Mouse (Mus musculus): ENCODE measurements around the gene Gata1. TPM values are rescaled to one million over a fixed set of nuclear protein-coding genes. Genes with fewer than 3 reads are reported as not detected.

The Gata1 gene
- polyA plus RNA-seq, 1 experiment from 2014 or later = 2.5 TPM

- Histone ChIP-seq H3K9me3 (ENCODE audit: control insufficient read depth, low read length) (no peaks in the 10 kb centered on the region), H3K9ac (ENCODE audit: low read depth, low read length) (no peak overlapping the region), H3K4me3 (ENCODE audit: low read length) (no peak overlapping the region), H3K27me3 (replicated peaks; ENCODE audit: control insufficient read depth, insufficient read depth, low read length) (no peaks in the 10 kb centered on the region), H3K27ac (ENCODE audit: low read length) (no peak overlapping the region), H3K4me2 (ENCODE audit: low read depth, low read length) (no peak overlapping the region), H3K36me3 (ENCODE audit: control insufficient read depth, insufficient read depth, low read length) (no peaks in the 10 kb centered on the region), H3K4me1 (ENCODE audit: control insufficient read depth, insufficient read depth, low read length) (no peaks in the 10 kb centered on the region)
- WGBS = 79% methylated on average over 3 of the region's 3 CpGs
- ATAC-seq = no peak
Observed at GRCm38 (mm10) chrX:7968899-7969298, 9.0 kb downstream of the Gata1 start.

- H3K27me3 ChIP-seq (replicated peaks; ENCODE audit: control insufficient read depth, insufficient read depth, low read length) = no peaks in the 10 kb centered on the region
- H3K4me1 ChIP-seq (ENCODE audit: control insufficient read depth, insufficient read depth, low read length) = no peaks in the 10 kb centered on the region
- no peak for ATAC-seq
- no peaks in the 10 kb centered on the region for H3K9me3 ChIP-seq (ENCODE audit: control insufficient read depth, low read length)
- H3K4me3 ChIP-seq (ENCODE audit: low read length) = no peak overlapping the region
- no peak overlapping the region for H3K4me2 ChIP-seq (ENCODE audit: low read depth, low read length)
- WGBS = 82% methylated on average over 8 of the region's 8 CpGs
- H3K9ac ChIP-seq (ENCODE audit: low read depth, low read length) = no peak overlapping the region
- no peaks in the 10 kb centered on the region for H3K36me3 ChIP-seq (ENCODE audit: control insufficient read depth, insufficient read depth, low read length)
- H3K27ac ChIP-seq (ENCODE audit: low read length) = no peak overlapping the region
Observed at GRCm38 (mm10) chrX:7968226-7968625, 9.6 kb downstream of the Gata1 start.

- no peaks in the 10 kb centered on the region for H3K4me1 ChIP-seq (ENCODE audit: control insufficient read depth, insufficient read depth, low read length)
- no peak overlapping the region for H3K27ac ChIP-seq (ENCODE audit: low read length)
- no peak overlapping the region for H3K4me2 ChIP-seq (ENCODE audit: low read depth, low read length)
- H3K9ac ChIP-seq (ENCODE audit: low read depth, low read length) = no peak overlapping the region
- H3K36me3 ChIP-seq (ENCODE audit: control insufficient read depth, insufficient read depth, low read length) = no peaks in the 10 kb centered on the region
- peak; percentile 63; the same call in 1 of the 2 replicates for ATAC-seq
- H3K4me3 ChIP-seq (ENCODE audit: low read length) = no peak overlapping the region
- H3K27me3 ChIP-seq (replicated peaks; ENCODE audit: control insufficient read depth, insufficient read depth, low read length) = no peaks in the 10 kb centered on the region
- no peaks in the 10 kb centered on the region for H3K9me3 ChIP-seq (ENCODE audit: control insufficient read depth, low read length)
- WGBS = 76% methylated on average over 8 of the region's 9 CpGs
Observed at GRCm38 (mm10) chrX:7967596-7968201, 10.2 kb downstream of the Gata1 start.

GRCm38 (mm10) chrX:7966161-7966560, 11.7 kb downstream of the Gata1 start:
- no peak overlapping the region for H3K4me2 ChIP-seq (ENCODE audit: low read depth, low read length)
- no peaks in the 10 kb centered on the region for H3K36me3 ChIP-seq (ENCODE audit: control insufficient read depth, insufficient read depth, low read length)
- H3K4me1 ChIP-seq (ENCODE audit: control insufficient read depth, insufficient read depth, low read length) = no peaks in the 10 kb centered on the region
- H3K9ac ChIP-seq (ENCODE audit: low read depth, low read length) = no peak overlapping the region
- no peaks in the 10 kb centered on the region for H3K9me3 ChIP-seq (ENCODE audit: control insufficient read depth, low read length)
- ATAC-seq = no peak
- no peak overlapping the region for H3K27ac ChIP-seq (ENCODE audit: low read length)
- H3K27me3 ChIP-seq (replicated peaks; ENCODE audit: control insufficient read depth, insufficient read depth, low read length) = no peaks in the 10 kb centered on the region
- 52% methylated on average over 4 of the region's 4 CpGs for WGBS
- H3K4me3 ChIP-seq (ENCODE audit: low read length) = no peak overlapping the region

GRCm38 (mm10) chrX:7963829-7964626, 13.8 kb downstream of the Gata1 start:
- no peaks in the 10 kb centered on the region for H3K36me3 ChIP-seq (ENCODE audit: control insufficient read depth, insufficient read depth, low read length)
- H3K9ac ChIP-seq (ENCODE audit: low read depth, low read length) = no peak overlapping the region
- no peak overlapping the region for H3K4me3 ChIP-seq (ENCODE audit: low read length)
- no peak overlapping the region for H3K27ac ChIP-seq (ENCODE audit: low read length)
- no peaks in the 10 kb centered on the region for H3K9me3 ChIP-seq (ENCODE audit: control insufficient read depth, low read length)
- H3K4me2 ChIP-seq (ENCODE audit: low read depth, low read length) = no peak overlapping the region
- WGBS = 77% methylated on average over 7 of the region's 7 CpGs
- no peaks in the 10 kb centered on the region for H3K27me3 ChIP-seq (replicated peaks; ENCODE audit: control insufficient read depth, insufficient read depth, low read length)
- H3K4me1 ChIP-seq (ENCODE audit: control insufficient read depth, insufficient read depth, low read length) = no peaks in the 10 kb centered on the region
- ATAC-seq = no peak

GRCm38 (mm10) chrX:7958868-7959267, 19.0 kb downstream of the Gata1 start:
- Histone ChIP-seq H3K36me3 (ENCODE audit: control insufficient read depth, insufficient read depth, low read length) (no peaks in the 10 kb centered on the region), H3K9ac (ENCODE audit: low read depth, low read length) (no peak overlapping the region), H3K9me3 (ENCODE audit: control insufficient read depth, low read length) (no peaks in the 10 kb centered on the region), H3K4me3 (ENCODE audit: low read length) (no peak overlapping the region), H3K27ac (ENCODE audit: low read length) (no peak overlapping the region), H3K27me3 (replicated peaks; ENCODE audit: control insufficient read depth, insufficient read depth, low read length) (no peaks in the 10 kb centered on the region), H3K4me2 (ENCODE audit: low read depth, low read length) (no peak overlapping the region), H3K4me1 (ENCODE audit: control insufficient read depth, insufficient read depth, low read length) (no peaks in the 10 kb centered on the region)
- 89% methylated on average over 9 of the region's 9 CpGs for WGBS
- ATAC-seq = no peak

GRCm38 (mm10) chrX:7950091-7950490, 27.8 kb downstream of the Gata1 start:
- Histone ChIP-seq H3K4me1 (ENCODE audit: control insufficient read depth, insufficient read depth, low read length) (no peaks in the 10 kb centered on the region), H3K36me3 (ENCODE audit: control insufficient read depth, insufficient read depth, low read length) (no peaks in the 10 kb centered on the region), H3K27ac (ENCODE audit: low read length) (no peak overlapping the region), H3K4me3 (ENCODE audit: low read length) (no peak overlapping the region), H3K27me3 (replicated peaks; ENCODE audit: control insufficient read depth, insufficient read depth, low read length) (no peaks in the 10 kb centered on the region), H3K4me2 (ENCODE audit: low read depth, low read length) (no peak overlapping the region), H3K9ac (ENCODE audit: low read depth, low read length) (no peak overlapping the region), H3K9me3 (ENCODE audit: control insufficient read depth, low read length) (no peaks in the 10 kb centered on the region)
- ATAC-seq = no peak
- WGBS = 87% methylated on average over 7 of the region's 7 CpGs

GRCm38 (mm10) chrX:7947900-7948492, 29.9 kb downstream of the Gata1 start:
- H3K27ac ChIP-seq (ENCODE audit: low read length) = no peak overlapping the region
- H3K4me2 ChIP-seq (ENCODE audit: low read depth, low read length) = peak overlapping the region; percentile 55
- H3K4me3 ChIP-seq (ENCODE audit: low read length) = peak overlapping the region; percentile 57
- no peaks in the 10 kb centered on the region for H3K9me3 ChIP-seq (ENCODE audit: control insufficient read depth, low read length)
- no peaks in the 10 kb centered on the region for H3K27me3 ChIP-seq (replicated peaks; ENCODE audit: control insufficient read depth, insufficient read depth, low read length)
- 15% methylated on average over 38 of the region's 38 CpGs for WGBS
- H3K9ac ChIP-seq (ENCODE audit: low read depth, low read length) = peak overlapping the region; percentile 67
- H3K36me3 ChIP-seq (ENCODE audit: control insufficient read depth, insufficient read depth, low read length) = no peaks in the 10 kb centered on the region
- peak; percentile 99 for ATAC-seq
- H3K4me1 ChIP-seq (ENCODE audit: control insufficient read depth, insufficient read depth, low read length) = no peaks in the 10 kb centered on the region

GRCm38 (mm10) chrX:7947108-7947899, 30.6 kb downstream of the Gata1 start, which contains the start of gene Hdac6:
Gene Hdac6, minus strand, starts transcription at chrX:7947889.
- Histone ChIP-seq H3K27me3 (replicated peaks; ENCODE audit: control insufficient read depth, insufficient read depth, low read length) (no peaks in the 10 kb centered on the region), H3K4me1 (ENCODE audit: control insufficient read depth, insufficient read depth, low read length) (no peaks in the 10 kb centered on the region), H3K4me3 (ENCODE audit: low read length) (peak within 1 kb of the TSS; percentile 57), H3K36me3 (ENCODE audit: control insufficient read depth, insufficient read depth, low read length) (no peaks in the 10 kb centered on the region), H3K9ac (ENCODE audit: low read depth, low read length) (peak within 1 kb of the TSS; percentile 67), H3K9me3 (ENCODE audit: control insufficient read depth, low read length) (no peaks in the 10 kb centered on the region), H3K27ac (ENCODE audit: low read length) (no peak within 1 kb of the TSS), H3K4me2 (ENCODE audit: low read depth, low read length) (peak within 1 kb of the TSS; percentile 59)
- 18% methylated on average over 37 of the region's 37 CpGs for WGBS
- peak; percentile 54 for ATAC-seq
